Mouse (Mus musculus): ENCODE results near the gene Nanos1. TPM values are rescaled to one million over a fixed set of nuclear protein-coding genes. Genes with fewer than 3 reads are reported as not detected.
A peak's percentile ranks its signal among the peaks of the same experiment; 100 is the strongest.

Nanos1 gene
- polyA plus RNA-seq, 1 experiment, result 2.2 TPM

GRCm38 (mm10) chr19:60788214-60788960, 32.6 kb downstream of the Nanos1 start:
- no peak overlapping the region for H3K4me3 ChIP-seq (ENCODE audit: control insufficient read depth, insufficient read depth, low read length)
- H3K36me3 ChIP-seq (ENCODE audit: control insufficient read depth, insufficient read depth, low read length), result no peaks in the 10 kb centered on the region
- no peak for TF ChIP-seq CTCF (IDR thresholded peaks at IDR 0.05; ENCODE audit: borderline replicate concordance, control insufficient read depth, extremely low read depth, insufficient read depth, low read length, poor library complexity)
- H3K27ac ChIP-seq (ENCODE audit: control insufficient read depth, insufficient read depth, low read length), result no peak overlapping the region
- 44% methylated on average over 6 of the region's 6 CpGs for WGBS
- no peak for DNase-seq
- no peaks in the 10 kb centered on the region for H3K27me3 ChIP-seq (ENCODE audit: control insufficient read depth, insufficient read depth, low read length)
- H3K4me1 ChIP-seq (replicated peaks; ENCODE audit: control insufficient read depth, insufficient read depth, low read length), result peaks cover 2% of the 10 kb centered on the region; the same call in 1 of the 2 replicates

DNA sequence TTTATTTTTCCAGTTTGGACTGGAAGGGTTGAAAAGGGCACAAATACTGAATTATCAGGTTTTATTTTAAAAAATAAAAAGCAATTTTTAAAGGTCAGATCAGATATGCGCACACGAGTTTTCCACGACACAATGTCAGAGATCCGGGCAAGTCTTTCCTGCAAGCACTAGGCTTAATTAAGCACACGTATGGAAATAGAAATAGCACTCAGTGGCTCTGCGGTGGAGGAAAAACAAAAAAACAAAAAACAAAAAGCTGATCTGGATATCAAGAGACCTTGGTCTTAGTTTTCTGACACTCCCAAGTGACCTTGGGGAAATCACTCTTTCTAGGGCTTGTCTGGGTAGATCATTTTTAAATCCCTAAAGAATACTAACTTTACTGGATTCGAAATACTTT, 33.7 kb downstream of the Nanos1 start:
- TF ChIP-seq POLR2A (IDR thresholded peaks at IDR 0.05; ENCODE audit: control insufficient read depth, extremely low read depth, insufficient read depth, low read length, poor library complexity) (no peak), CTCF (IDR thresholded peaks at IDR 0.05; ENCODE audit: borderline replicate concordance, control insufficient read depth, extremely low read depth, insufficient read depth, low read length, poor library complexity) (no peak)
- DNase-seq, result no peak
- 3% methylated on average over 7 of the region's 7 CpGs for WGBS
- Histone ChIP-seq H3K36me3 (ENCODE audit: control insufficient read depth, insufficient read depth, low read length) (no peaks in the 10 kb centered on the region), H3K27ac (ENCODE audit: control insufficient read depth, insufficient read depth, low read length) (no peak overlapping the region), H3K4me1 (replicated peaks; ENCODE audit: control insufficient read depth, insufficient read depth, low read length) (peaks cover 2% of the 10 kb centered on the region; the same call in 1 of the 2 replicates), H3K27me3 (ENCODE audit: control insufficient read depth, insufficient read depth, low read length) (no peaks in the 10 kb centered on the region), H3K4me3 (ENCODE audit: control insufficient read depth, insufficient read depth, low read length) (peak overlapping the region; percentile 71)

DNA sequence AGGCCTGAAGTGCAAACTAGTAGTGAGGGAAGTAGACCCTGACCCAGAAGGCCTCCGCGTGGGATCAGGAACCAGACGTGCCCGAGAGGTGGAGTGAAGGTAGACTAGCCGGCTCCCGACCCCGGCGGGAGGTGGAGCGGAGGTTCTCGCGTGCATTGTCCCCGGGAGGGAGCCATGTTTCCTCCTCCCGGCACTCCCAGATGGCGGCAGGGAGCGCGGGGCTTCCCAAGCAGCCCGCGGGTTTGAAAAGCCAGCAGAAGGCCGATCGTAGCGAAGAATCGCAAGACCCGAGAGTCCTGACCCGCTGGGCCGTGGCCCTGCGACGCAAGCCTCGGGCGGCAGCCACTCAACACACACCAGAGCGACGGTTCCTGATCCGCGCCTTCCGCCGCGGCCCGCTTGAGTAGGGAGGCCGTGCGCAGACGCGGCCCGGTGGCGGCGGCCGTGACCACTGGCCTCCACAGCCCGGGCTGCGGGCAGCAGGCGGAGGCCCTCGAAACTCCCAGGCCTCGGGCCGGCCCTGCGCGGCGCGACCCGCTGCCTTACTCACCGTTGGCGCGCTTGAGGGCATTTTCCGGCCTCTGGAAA, 34.2 kb downstream of the Nanos1 start:
- peak; percentile 55 for DNase-seq
- H3K27me3 ChIP-seq (ENCODE audit: control insufficient read depth, insufficient read depth, low read length), result no peaks in the 10 kb centered on the region
- H3K36me3 ChIP-seq (ENCODE audit: control insufficient read depth, insufficient read depth, low read length), result no peaks in the 10 kb centered on the region
- under 1% methylated on average over 60 of the region's 60 CpGs for WGBS
- H3K4me1 ChIP-seq (replicated peaks; ENCODE audit: control insufficient read depth, insufficient read depth, low read length), result peaks cover 2% of the 10 kb centered on the region; the same call in 1 of the 2 replicates
- TF ChIP-seq CTCF (IDR thresholded peaks at IDR 0.05; ENCODE audit: borderline replicate concordance, control insufficient read depth, extremely low read depth, insufficient read depth, low read length, poor library complexity), result 0 out of 2 replicates have a peak, but pooled peaks have one; percentile 11
- TF ChIP-seq POLR2A (IDR thresholded peaks at IDR 0.05; ENCODE audit: control insufficient read depth, extremely low read depth, insufficient read depth, low read length, poor library complexity), result no peak
- H3K4me3 ChIP-seq (ENCODE audit: control insufficient read depth, insufficient read depth, low read length), result peak overlapping the region; percentile 71
- H3K27ac ChIP-seq (ENCODE audit: control insufficient read depth, insufficient read depth, low read length), result peak overlapping the region; percentile 9

DNA sequence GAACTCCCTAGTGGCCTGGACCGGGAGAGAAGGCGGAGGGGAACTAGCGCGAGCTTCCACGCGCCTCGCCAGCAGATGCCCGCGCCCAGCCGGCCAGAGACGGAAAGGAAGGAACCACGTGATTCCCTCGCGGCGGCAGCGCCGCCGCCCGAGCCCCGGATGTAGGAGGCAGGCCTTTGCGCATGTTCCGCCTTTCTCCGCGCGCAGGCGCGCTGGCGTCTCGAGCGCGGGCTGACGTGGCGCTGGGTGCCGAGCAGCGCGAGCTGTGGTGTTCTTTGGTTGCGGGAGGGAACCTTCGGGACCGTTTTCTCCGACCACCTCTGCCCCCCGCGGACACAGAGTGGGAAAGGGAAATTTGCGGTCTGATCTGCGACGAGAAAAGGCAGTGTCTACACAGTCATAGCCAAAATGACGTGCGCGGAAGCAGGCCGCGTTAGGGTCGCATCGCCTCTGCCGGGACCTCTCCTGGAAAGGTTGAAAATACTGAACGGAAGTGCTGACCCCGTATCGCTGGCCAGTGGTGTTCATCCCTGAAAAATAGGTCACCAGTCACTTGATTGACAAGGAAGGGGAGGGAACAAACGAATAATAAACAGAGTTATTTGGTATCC, 34.9 kb downstream of the Nanos1 start, which contains the start of gene Eif3a:
TSS of gene Eif3a (minus strand) at position 108 of the 611 bp plus-strand sequence.
- H3K4me1 ChIP-seq (replicated peaks; ENCODE audit: control insufficient read depth, insufficient read depth, low read length), result peaks cover 2% of the 10 kb centered on the region; the same call in 1 of the 2 replicates
- TF ChIP-seq POLR2A (IDR thresholded peaks at IDR 0.05; ENCODE audit: control insufficient read depth, extremely low read depth, insufficient read depth, low read length, poor library complexity) (peak; percentile 98), CTCF (IDR thresholded peaks at IDR 0.05; ENCODE audit: borderline replicate concordance, control insufficient read depth, extremely low read depth, insufficient read depth, low read length, poor library complexity) (0 out of 2 replicates have a peak, but pooled peaks have one; percentile 19)
- under 1% methylated on average over 57 of the region's 57 CpGs for WGBS
- DNase-seq, result peak; percentile 91
- no peaks in the 10 kb centered on the region for H3K36me3 ChIP-seq (ENCODE audit: control insufficient read depth, insufficient read depth, low read length)
- peak within 1 kb of the TSS; percentile 56 for H3K27ac ChIP-seq (ENCODE audit: control insufficient read depth, insufficient read depth, low read length)
- no peaks in the 10 kb centered on the region for H3K27me3 ChIP-seq (ENCODE audit: control insufficient read depth, insufficient read depth, low read length)
- peak within 1 kb of the TSS; percentile 71 for H3K4me3 ChIP-seq (ENCODE audit: control insufficient read depth, insufficient read depth, low read length)

- Histone ChIP-seq H3K27me3 (ENCODE audit: control insufficient read depth, insufficient read depth, low read length) (no peaks in the 10 kb centered on the region), H3K27ac (ENCODE audit: control insufficient read depth, insufficient read depth, low read length) (no peak overlapping the region), H3K4me1 (replicated peaks; ENCODE audit: control insufficient read depth, insufficient read depth, low read length) (peaks cover 2% of the 10 kb centered on the region; the same call in 1 of the 2 replicates), H3K36me3 (ENCODE audit: control insufficient read depth, insufficient read depth, low read length) (no peaks in the 10 kb centered on the region), H3K4me3 (ENCODE audit: control insufficient read depth, insufficient read depth, low read length) (peak overlapping the region; percentile 71)
- WGBS, result 18% methylated on average over 9 of the region's 9 CpGs
- TF ChIP-seq POLR2A (IDR thresholded peaks at IDR 0.05; ENCODE audit: control insufficient read depth, extremely low read depth, insufficient read depth, low read length, poor library complexity) (no peak), CTCF (IDR thresholded peaks at IDR 0.05; ENCODE audit: borderline replicate concordance, control insufficient read depth, extremely low read depth, insufficient read depth, low read length, poor library complexity) (no peak)
- no peak for DNase-seq
These were observed 35.4 kb downstream of the Nanos1 start for GRCm38 (mm10) chr19:60791164-60791563.

- peaks cover 2% of the 10 kb centered on the region; the same call in 1 of the 2 replicates for H3K4me1 ChIP-seq (replicated peaks; ENCODE audit: control insufficient read depth, insufficient read depth, low read length)
- no peaks in the 10 kb centered on the region for H3K36me3 ChIP-seq (ENCODE audit: control insufficient read depth, insufficient read depth, low read length)
- WGBS, result 93% methylated on average over 2 of the region's 2 CpGs
- DNase-seq, result no peak
- H3K4me3 ChIP-seq (ENCODE audit: control insufficient read depth, insufficient read depth, low read length), result no peak overlapping the region
- no peak for TF ChIP-seq CTCF (IDR thresholded peaks at IDR 0.05; ENCODE audit: borderline replicate concordance, control insufficient read depth, extremely low read depth, insufficient read depth, low read length, poor library complexity)
- no peaks in the 10 kb centered on the region for H3K27me3 ChIP-seq (ENCODE audit: control insufficient read depth, insufficient read depth, low read length)
- H3K27ac ChIP-seq (ENCODE audit: control insufficient read depth, insufficient read depth, low read length), result no peak overlapping the region
These were observed 37.5 kb downstream of the Nanos1 start for GRCm38 (mm10) chr19:60793170-60793707.
